Mouse (Mus musculus) intestine, embryonic 15.5 days (tissue): ENCODE results near the gene Vmn1r191. TPM values are rescaled to one million over a fixed set of nuclear protein-coding genes. Genes with fewer than 3 reads are reported as not detected.
"Not testable (repeated sequence)": the region's sequence is repeated elsewhere in the genome, so short reads cannot be mapped to it uniquely, and the experiment has no call there.

Experiments
- ATAC-seq: fragments of 200-750 bp; cut with Nextera tagmentation; 2 replicates; pipeline ENCODE4 v1.8.0; 2017; ENCODE audit warnings: moderate TSS enrichment, moderate library complexity
- H3K27ac ChIP-seq: fragments of 300-500 bp; sonication (generic); 2 replicates; pipeline ENCODE4 v1.5.1; 2015; ENCODE audit warnings: mild to moderate bottlenecking, inconsistent platforms
- H3K27me3 ChIP-seq: fragments of 300-500 bp; sonication (generic); replicated peaks from 2 replicates; pipeline ENCODE4 v1.6.1; 2015; ENCODE audit warnings: inconsistent platforms
- H3K36me3 ChIP-seq: fragments of 300-500 bp; sonication (generic); 2 replicates; pipeline ENCODE4 v1.6.1; 2015; ENCODE audit warnings: inconsistent platforms
- H3K4me1 ChIP-seq: fragments of 300-500 bp; sonication (generic); replicated peaks from 2 replicates; pipeline ENCODE4 v1.6.1; 2015; ENCODE audit warnings: inconsistent platforms
- H3K4me2 ChIP-seq: fragments of 300-500 bp; sonication (generic); replicated peaks from 2 replicates; pipeline ENCODE4 v1.6.1; 2015; ENCODE audit warnings: mild to moderate bottlenecking, inconsistent platforms
- H3K4me3 ChIP-seq: fragments of 300-500 bp; sonication (generic); replicated peaks from 2 replicates; pipeline ENCODE4 v1.5.1; 2015; ENCODE audit warnings: inconsistent platforms
- H3K9ac ChIP-seq: fragments of 300-500 bp; sonication (generic); 2 replicates; pipeline ENCODE4 v1.6.1; 2015; ENCODE audit warnings: inconsistent platforms
- H3K9me3 ChIP-seq: fragments of 300-500 bp; sonication (generic); 2 replicates; pipeline ENCODE4 v1.6.1; 2016; ENCODE audit warnings: inconsistent platforms
- WGBS: fragments of 180-500 bp; shearing (Covaris S2); methylation state at CpG from one replicate; pipeline ENCODE4 v1.1.7; 2015; 5-methylcytosine and 5-hydroxymethylcytosine counted together
- polyA plus RNA-seq: library from polyadenylated mRNA; unstranded; fragments of >200 nt; fragmentation: Nextera tagmentation; extraction: Ambion mirVana; gene quantifications from 2 replicates; pipeline ENCODE4 v1.2.1, GENCODE M21; 2015

Gene Vmn1r191
- not detected in 2 replicates for polyA plus RNA-seq

GRCm38 (mm10) chr13:22183869-22184268, at the start of gene Vmn1r191:
TSS of gene Vmn1r191 (minus strand) at chr13:22183969.
- no peak within 1 kb of the TSS for H3K27ac ChIP-seq
- 44% methylated on average over 1 of the region's 1 CpGs for WGBS
- no peak within 1 kb of the TSS for H3K4me2 ChIP-seq
- no peak for ATAC-seq
- H3K9ac ChIP-seq, result no peak within 1 kb of the TSS
- H3K4me1 ChIP-seq, result no peaks in the 10 kb centered on the region
- H3K4me3 ChIP-seq, result no peak within 1 kb of the TSS
- H3K9me3 ChIP-seq, result no peaks in the 10 kb centered on the region
- no peaks in the 10 kb centered on the region for H3K36me3 ChIP-seq
- H3K27me3 ChIP-seq, result no peaks in the 10 kb centered on the region

DNA sequence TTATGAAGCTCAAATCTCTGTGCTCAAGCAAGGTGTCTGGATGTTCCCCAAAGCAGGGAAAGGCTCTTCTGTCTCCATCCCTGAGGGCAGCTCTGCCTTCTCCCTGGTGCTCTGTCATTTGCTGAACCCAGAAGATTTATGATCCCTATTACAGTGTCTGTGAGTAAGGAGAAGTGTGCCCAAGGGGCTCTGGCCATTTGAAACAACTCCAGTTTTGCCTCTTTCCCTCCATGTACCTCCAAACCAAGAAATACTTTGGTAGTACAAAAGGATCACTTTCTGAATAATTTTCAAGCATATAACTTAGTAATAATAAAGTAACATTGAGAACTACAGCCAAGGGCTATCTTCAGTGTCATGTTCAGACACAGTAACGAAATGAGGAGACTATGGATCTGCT, 39.3 kb upstream of the Vmn1r191 start, which contains the start of gene Vmn1r193:
Gene Vmn1r193, minus strand, starts transcription at position 101 of the 400 bp plus-strand sequence.
- H3K36me3 ChIP-seq, H3K27ac ChIP-seq, H3K4me2 ChIP-seq, H3K9ac ChIP-seq, H3K9me3 ChIP-seq, H3K4me3 ChIP-seq, ATAC-seq, H3K27me3 ChIP-seq, H3K4me1 ChIP-seq: not testable (repeated sequence)
- WGBS, result 78% methylated on average over 1 of the region's 1 CpGs

- H3K27me3 ChIP-seq, H3K9ac ChIP-seq, H3K27ac ChIP-seq, H3K36me3 ChIP-seq, H3K4me1 ChIP-seq, H3K4me3 ChIP-seq, ATAC-seq, H3K9me3 ChIP-seq, H3K4me2 ChIP-seq: not testable (repeated sequence)
- 69% methylated on average over 3 of the region's 3 CpGs for WGBS
Measured at GRCm38 (mm10) chr13:22192756-22193155, 9.0 kb upstream of the Vmn1r191 start.

DNA sequence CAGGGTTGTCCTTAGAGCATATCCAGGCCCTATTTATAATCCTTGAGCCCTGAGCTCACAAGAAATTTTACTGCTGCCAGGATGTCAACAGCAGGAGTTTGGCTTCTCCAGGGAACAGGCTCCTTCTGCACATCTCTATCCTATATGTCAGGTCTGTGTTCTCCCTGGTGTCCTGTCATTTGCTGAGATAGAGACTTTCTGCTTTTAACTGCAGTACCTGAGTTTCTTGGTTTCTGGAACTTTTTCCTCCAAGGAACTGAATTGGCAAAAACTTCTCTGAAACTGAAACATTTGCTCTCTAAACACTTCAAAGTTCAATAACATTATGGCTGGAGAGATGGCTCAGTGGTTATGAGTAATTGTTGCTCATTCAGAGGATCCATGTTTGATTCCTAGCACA, 7.3 kb upstream of the Vmn1r191 start, which contains the start of gene Vmn1r192:
Gene Vmn1r192, minus strand, starts transcription at position 101 of the 400 bp plus-strand sequence.
- Histone ChIP-seq H3K27ac (no peak within 1 kb of the TSS), H3K27me3 (no peaks in the 10 kb centered on the region), H3K36me3 (no peaks in the 10 kb centered on the region), H3K9ac (no peak within 1 kb of the TSS), H3K4me2 (no peak within 1 kb of the TSS), H3K9me3 (no peaks in the 10 kb centered on the region), H3K4me3 (no peak within 1 kb of the TSS), H3K4me1 (no peaks in the 10 kb centered on the region)
- no peak for ATAC-seq

DNA sequence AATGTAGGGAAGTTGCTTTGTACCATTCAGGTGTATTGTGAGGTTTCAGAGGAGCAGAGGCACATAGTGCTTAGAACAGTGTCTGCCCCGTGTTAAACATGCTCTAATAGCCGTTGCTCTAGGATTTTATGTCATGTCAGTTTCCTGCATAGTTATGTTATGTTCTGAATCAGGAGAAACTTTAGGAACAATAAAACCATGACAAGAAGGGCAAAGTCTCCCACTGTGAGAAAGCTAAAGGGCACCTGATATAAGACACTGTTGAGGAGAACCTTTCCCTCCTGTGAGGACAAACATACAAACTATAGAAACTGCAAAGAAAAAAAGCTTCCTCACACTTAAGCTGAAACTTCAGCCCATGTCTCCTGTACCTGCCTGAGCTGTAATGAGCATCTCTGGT, 6.6 kb upstream of the Vmn1r191 start:
- WGBS, result 34% methylated on average over 2 of the region's 2 CpGs
- peak; percentile 76 for ATAC-seq
- no peaks in the 10 kb centered on the region for H3K4me1 ChIP-seq
- no peak overlapping the region for H3K9ac ChIP-seq
- H3K36me3 ChIP-seq, result no peaks in the 10 kb centered on the region
- no peak overlapping the region for H3K4me2 ChIP-seq
- no peaks in the 10 kb centered on the region for H3K27me3 ChIP-seq
- H3K9me3 ChIP-seq, result no peaks in the 10 kb centered on the region
- H3K27ac ChIP-seq, result no peak overlapping the region
- H3K4me3 ChIP-seq, result no peak overlapping the region

DNA sequence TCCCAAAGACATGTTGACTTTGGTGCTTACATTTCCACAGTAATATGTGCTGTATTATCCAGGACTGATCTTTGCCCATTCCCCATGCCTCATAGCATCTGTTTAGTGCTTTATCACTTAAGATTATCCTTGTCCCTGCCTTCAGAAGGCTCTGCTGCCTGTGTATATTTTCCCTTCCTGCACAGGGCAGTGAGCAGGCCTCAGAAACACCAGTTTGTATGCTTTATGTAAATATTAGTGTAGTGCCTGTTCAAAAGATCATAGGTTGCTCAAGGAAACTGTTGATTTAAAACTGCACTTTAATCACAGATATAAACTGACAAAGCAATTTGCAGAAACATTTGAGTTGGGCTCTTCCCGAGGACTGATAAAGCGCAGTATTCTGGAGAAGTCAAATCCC, 5.5 kb upstream of the Vmn1r191 start:
- H3K4me2 ChIP-seq, result no peak overlapping the region
- no peaks in the 10 kb centered on the region for H3K9me3 ChIP-seq
- H3K4me1 ChIP-seq, result no peaks in the 10 kb centered on the region
- H3K4me3 ChIP-seq, result no peak overlapping the region
- WGBS, result 30% methylated on average over 2 of the region's 2 CpGs
- peak; percentile 77 for ATAC-seq
- no peak overlapping the region for H3K9ac ChIP-seq
- H3K27me3 ChIP-seq, result no peaks in the 10 kb centered on the region
- H3K27ac ChIP-seq, result no peak overlapping the region
- H3K36me3 ChIP-seq, result no peaks in the 10 kb centered on the region

- Histone ChIP-seq H3K9ac (no peak overlapping the region), H3K4me1 (no peaks in the 10 kb centered on the region), H3K9me3 (peaks cover 5% of the 10 kb centered on the region), H3K4me2 (no peak overlapping the region), H3K27me3 (no peaks in the 10 kb centered on the region), H3K4me3 (no peak overlapping the region), H3K27ac (no peak overlapping the region), H3K36me3 (no peaks in the 10 kb centered on the region)
- WGBS, result 95% methylated on average over 15 of the region's 15 CpGs
- no peak for ATAC-seq
Measured at GRCm38 (mm10) chr13:22168416-22168815, 15.4 kb downstream of the Vmn1r191 start.

- ATAC-seq, result peak; percentile 53; the same call in 1 of the 2 replicates
- H3K4me2 ChIP-seq, H3K9me3 ChIP-seq, H3K27me3 ChIP-seq, H3K9ac ChIP-seq, H3K4me1 ChIP-seq, H3K36me3 ChIP-seq, H3K4me3 ChIP-seq, H3K27ac ChIP-seq: not testable (repeated sequence)
- 59% methylated on average over 5 of the region's 5 CpGs for WGBS
Measured at GRCm38 (mm10) chr13:22136495-22137293, 47.1 kb downstream of the Vmn1r191 start.

Other genes starting within 250 kb of the Vmn1r191 start
- gene Zfp184, start 238.9 kb downstream of the Vmn1r191 start, polyA plus RNA-seq, result 6.2 and 7.5 TPM in 2 replicates
- gene Pom121l2, start 202.8 kb downstream of the Vmn1r191 start, polyA plus RNA-seq, result 0.06 TPM in 1 of 2 replicates, not detected in the other
- 1.4 and 1.5 TPM in 2 replicates for gene Prss16, start 174.2 kb downstream of the Vmn1r191 start, polyA plus RNA-seq
- gene Hist1h2ah, start 148.4 kb downstream of the Vmn1r191 start, polyA plus RNA-seq, result 3.0 and 7.8 TPM in 2 replicates
- 5.0 and 5.8 TPM in 2 replicates for gene Hist1h2bk, start 148.1 kb downstream of the Vmn1r191 start, polyA plus RNA-seq
- 21.0 and 23.6 TPM in 2 replicates for gene Hist1h4i, start 142.6 kb downstream of the Vmn1r191 start, polyA plus RNA-seq
- 23.9 and 40.6 TPM in 2 replicates for gene Hist1h2ag, start 141.0 kb downstream of the Vmn1r191 start, polyA plus RNA-seq
- 9.6 and 9.9 TPM in 2 replicates for gene Hist1h2bj, start 140.8 kb downstream of the Vmn1r191 start, polyA plus RNA-seq
- gene Vmn1r188, start 99.5 kb downstream of the Vmn1r191 start, polyA plus RNA-seq, result not detected in 2 replicates
- not detected in 2 replicates for gene Vmn1r189, start 78.1 kb downstream of the Vmn1r191 start, polyA plus RNA-seq
- gene Vmn1r192, start 7.2 kb upstream of the Vmn1r191 start, polyA plus RNA-seq, result not detected in 2 replicates
- gene Vmn1r193, start 39.2 kb upstream of the Vmn1r191 start, polyA plus RNA-seq, result not detected in 2 replicates
- gene Vmn1r194, start 60.2 kb upstream of the Vmn1r191 start, polyA plus RNA-seq, result not detected in 2 replicates
- gene Vmn1r195, start 86.6 kb upstream of the Vmn1r191 start, polyA plus RNA-seq, result not detected in 2 replicates
- gene Vmn1r196, start 106.0 kb upstream of the Vmn1r191 start, polyA plus RNA-seq, result not detected in 2 replicates
- gene Vmn1r197, start 140.6 kb upstream of the Vmn1r191 start, polyA plus RNA-seq, result not detected in 2 replicates
- gene Vmn1r198, start 166.4 kb upstream of the Vmn1r191 start, polyA plus RNA-seq, result not detected in 2 replicates
- gene Vmn1r199, start 195.8 kb upstream of the Vmn1r191 start, polyA plus RNA-seq, result not detected in 2 replicates
- not detected in 2 replicates for gene Vmn1r200, start 206.4 kb upstream of the Vmn1r191 start, polyA plus RNA-seq